Mouse (Mus musculus) thymus, postnatal 10 days (tissue): ENCODE measurements around the gene Eef1a1.
A peak's percentile ranks its signal among the peaks of the same experiment; 100 is the strongest.

ENCODE experiments used
- DNase-seq, 2 experiments: peaks; one replicate each; pipeline ENCODE4 v3.0.0; 2021; ENCODE audit warnings: low spot score in 2 of 2

Gene Eef1a1

GRCm38 (mm10) chr9:78477021-78477551 lies 11.9 kb downstream of the Eef1a1 start:
- peak in 1 of 2 experiments; percentile 22 for DNase-seq

GRCm38 (mm10) chr9:78476531-78477020 lies 12.4 kb downstream of the Eef1a1 start:
- no peak for DNase-seq

GRCm38 (mm10) chr9:78475873-78476272 lies 13.1 kb downstream of the Eef1a1 start:
- DNase-seq: no peak

- no peak for DNase-seq
Measured at GRCm38 (mm10) chr9:78475383-78475780, 13.6 kb downstream of the Eef1a1 start.

- DNase-seq: no peak
Measured at GRCm38 (mm10) chr9:78474771-78475382, 14.1 kb downstream of the Eef1a1 start.

- no peak for DNase-seq
Measured at GRCm38 (mm10) chr9:78474270-78474669, 14.7 kb downstream of the Eef1a1 start.

- DNase-seq: no peak
Measured at GRCm38 (mm10) chr9:78473588-78473987, 15.4 kb downstream of the Eef1a1 start.

- no peak for DNase-seq
Measured at GRCm38 (mm10) chr9:78465725-78466124, 23.2 kb downstream of the Eef1a1 start.

GRCm38 (mm10) chr9:78463337-78463736 lies 25.6 kb downstream of the Eef1a1 start:
- no peak for DNase-seq

GRCm38 (mm10) chr9:78457026-78457425 lies 31.9 kb downstream of the Eef1a1 start:
- DNase-seq: no peak

GRCm38 (mm10) chr9:78451382-78451781 lies 37.6 kb downstream of the Eef1a1 start:
- peak in 1 of 2 experiments; percentile 28 for DNase-seq

- DNase-seq: no peak
Measured at GRCm38 (mm10) chr9:78450404-78450803, 38.5 kb downstream of the Eef1a1 start.

- DNase-seq: peak; percentile 80 to 88
Measured at GRCm38 (mm10) chr9:78447973-78448873, 40.7 kb downstream of the Eef1a1 start, which contains the start of the genes Mto1 and Gm17324. Gene Mto1, plus strand, starts transcription at chr9:78448208. Gene Gm17324, minus strand, starts transcription at chr9:78448786.

GRCm38 (mm10) chr9:78447606-78447972 lies 41.4 kb downstream of the Eef1a1 start:
- no peak for DNase-seq

GRCm38 (mm10) chr9:78442579-78443392 lies 46.2 kb downstream of the Eef1a1 start, which contains the start of gene Cgas:
Gene Cgas, minus strand, starts transcription at chr9:78443237.
- peak in 1 of 2 experiments; percentile 20 for DNase-seq

- DNase-seq: no peak
Measured at GRCm38 (mm10) chr9:78442237-78442578, 46.7 kb downstream of the Eef1a1 start.

- no peak for DNase-seq
Measured at GRCm38 (mm10) chr9:78439426-78439825, 49.5 kb downstream of the Eef1a1 start.

- no peak for DNase-seq
Measured at GRCm38 (mm10) chr9:78432471-78432870, 56.5 kb downstream of the Eef1a1 start.

- DNase-seq: no peak
Measured at GRCm38 (mm10) chr9:78430486-78430885, 58.5 kb downstream of the Eef1a1 start.

GRCm38 (mm10) chr9:78429551-78429950 lies 59.4 kb downstream of the Eef1a1 start:
- no peak for DNase-seq

- DNase-seq: no peak
Measured at GRCm38 (mm10) chr9:78428870-78429432, 60.0 kb downstream of the Eef1a1 start.
